Mouse (Mus musculus) mouse embryonic stem cell (cell line): Measurements from ENCODE around the gene Fam83d.

Source experiments
- in situ Hi-C, 2 experiments: fragments of 300-500 bp; cut with MboI; formaldehyde crosslinking; loops; 1 replicate in 1 of 2; 3 replicates in 1 of 2; pipeline ENCODE4 v1.14.3; 2019 to 2020; ENCODE audit warnings: low sequenced_read_pairs in 2 of 2, low pct_unique_long_range_greater_than_20kb in 1 of 2, mixed read lengths in 1 of 2; ENCODE audit not compliant: unreplicated experiment in 1 of 2

Fam83d gene

DNA sequence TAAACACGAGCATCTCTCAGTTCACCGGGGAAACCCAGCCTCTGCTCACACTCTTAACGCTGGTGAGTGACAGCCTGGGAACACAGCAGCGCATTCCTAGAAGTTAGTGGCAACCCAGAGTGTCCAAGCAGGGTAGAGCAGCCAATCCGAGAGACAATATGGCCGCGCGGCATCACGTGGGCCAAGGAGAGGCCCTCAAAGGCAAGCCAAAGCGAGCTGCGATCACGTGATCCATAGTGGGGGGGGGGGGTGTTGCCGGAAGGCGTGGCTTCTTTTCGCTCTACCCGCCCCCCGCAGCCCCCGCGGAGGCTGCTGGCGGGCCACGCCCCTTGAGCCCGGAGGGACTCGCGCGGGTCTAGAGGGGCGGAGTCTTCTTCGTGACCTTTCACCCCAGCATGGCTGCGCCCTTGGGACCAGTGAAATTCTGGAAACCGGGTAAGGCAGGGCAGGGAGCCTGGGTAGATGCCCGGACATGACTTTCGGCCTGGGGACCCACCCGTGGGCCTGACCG is 26.7 kb downstream of the Fam83d start, which contains the start of gene Dhx35:
Gene Dhx35, plus strand, starts transcription at position 314 of the 511 bp plus-strand sequence.
- in situ Hi-C loops = no loop called here

DNA sequence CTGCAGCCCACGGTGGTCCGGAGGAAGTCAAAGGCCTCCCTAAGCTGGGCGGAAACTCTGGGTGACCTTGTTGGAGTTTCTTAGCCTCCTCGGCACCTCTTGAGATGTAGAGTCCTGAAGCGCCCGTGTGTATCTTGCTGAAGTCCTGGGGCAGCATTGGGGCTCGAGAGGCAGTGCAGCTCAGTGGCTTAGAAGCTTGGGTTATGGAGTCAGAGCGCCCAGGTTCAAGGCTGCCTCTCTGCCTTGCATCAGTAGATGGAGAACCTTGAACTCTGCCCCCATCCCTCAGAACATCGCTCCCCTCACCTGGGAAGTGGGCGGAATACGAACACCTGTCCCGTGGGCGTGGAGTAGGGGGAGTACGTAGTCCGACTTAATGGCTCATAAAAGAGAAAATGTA is 27.1 kb downstream of the Fam83d start:
- in situ Hi-C loops = no loop called here

DNA sequence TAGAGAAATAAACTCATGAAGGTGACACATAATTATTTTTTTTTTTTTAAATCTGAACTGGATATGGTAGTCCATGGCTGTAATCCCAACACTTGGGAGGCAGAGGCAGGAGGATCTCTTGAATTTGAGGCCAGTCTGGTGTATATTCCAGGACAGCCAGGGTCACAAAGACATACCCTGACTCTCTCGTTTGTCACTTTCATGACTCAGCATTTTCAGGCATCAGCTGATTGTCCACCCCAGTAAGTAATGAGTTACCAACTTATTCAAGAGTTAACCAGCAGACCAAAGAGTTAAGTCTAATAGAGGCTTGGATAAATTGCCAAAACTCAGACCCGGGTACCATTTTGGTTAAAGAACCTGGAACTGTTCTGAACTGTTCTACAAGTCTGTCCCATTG is 28.0 kb downstream of the Fam83d start:
- in situ Hi-C loops = no loop called here

DNA sequence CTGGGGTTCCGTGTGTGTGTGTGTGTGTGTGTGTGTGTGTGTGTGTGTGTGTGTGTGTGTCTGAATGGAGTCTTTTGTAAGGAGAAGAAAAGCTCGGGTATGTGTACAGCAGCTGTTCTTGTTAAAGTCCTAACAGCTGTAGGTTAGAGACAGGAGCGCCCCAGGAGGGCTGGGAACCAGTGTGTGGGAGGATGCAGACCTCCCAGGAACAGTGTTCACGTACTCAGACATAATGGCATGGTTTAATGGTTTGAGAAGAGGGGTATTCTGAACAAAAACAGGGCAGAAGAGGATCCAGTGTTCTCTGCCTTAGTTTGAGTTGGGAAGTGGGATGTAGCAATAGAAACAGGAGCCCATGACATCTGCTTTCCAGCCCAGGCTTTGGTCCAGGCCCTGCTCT is 31.4 kb downstream of the Fam83d start:
- in situ Hi-C loops = no loop called here

DNA sequence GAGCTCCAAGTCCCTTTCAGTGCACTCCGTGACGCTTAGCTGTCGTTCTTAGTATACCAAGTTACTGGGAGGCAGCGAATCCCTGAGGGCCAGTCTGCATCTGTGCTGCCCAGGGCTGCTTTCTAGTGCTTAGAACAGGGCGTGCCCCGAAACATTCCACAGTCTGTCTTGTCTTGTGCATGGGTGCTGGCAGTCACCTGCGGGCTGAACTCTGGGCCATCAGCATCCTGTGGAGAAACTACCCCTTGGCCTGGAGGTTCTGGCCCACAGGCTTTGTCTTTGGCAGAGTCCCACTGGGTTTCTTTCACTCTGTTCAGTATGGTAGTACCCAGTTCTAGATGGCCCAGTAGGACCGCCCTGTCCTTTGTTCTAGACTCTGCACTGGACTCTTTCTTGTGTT is 32.9 kb downstream of the Fam83d start:
- in situ Hi-C loops = no loop called here

DNA sequence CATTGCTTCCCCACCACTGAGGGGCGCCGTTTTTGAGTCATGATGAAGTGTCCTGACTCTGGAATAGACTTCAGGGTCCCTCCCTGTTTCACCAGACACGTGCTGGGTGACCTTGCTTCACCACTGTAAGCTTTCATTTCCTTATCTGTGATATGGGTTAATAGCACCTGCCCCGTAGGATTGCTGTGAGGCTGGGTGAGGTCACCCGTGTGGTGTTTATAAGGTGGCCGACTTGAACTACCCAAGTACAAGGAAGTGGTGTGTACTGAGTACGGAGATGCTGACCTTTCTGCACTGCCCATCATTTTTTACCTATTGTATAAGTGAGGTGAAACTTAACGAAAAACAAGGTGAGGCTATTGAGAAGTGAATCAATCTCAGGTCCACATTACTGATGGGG is 35.7 kb downstream of the Fam83d start:
- in situ Hi-C loops = no loop called here

DNA sequence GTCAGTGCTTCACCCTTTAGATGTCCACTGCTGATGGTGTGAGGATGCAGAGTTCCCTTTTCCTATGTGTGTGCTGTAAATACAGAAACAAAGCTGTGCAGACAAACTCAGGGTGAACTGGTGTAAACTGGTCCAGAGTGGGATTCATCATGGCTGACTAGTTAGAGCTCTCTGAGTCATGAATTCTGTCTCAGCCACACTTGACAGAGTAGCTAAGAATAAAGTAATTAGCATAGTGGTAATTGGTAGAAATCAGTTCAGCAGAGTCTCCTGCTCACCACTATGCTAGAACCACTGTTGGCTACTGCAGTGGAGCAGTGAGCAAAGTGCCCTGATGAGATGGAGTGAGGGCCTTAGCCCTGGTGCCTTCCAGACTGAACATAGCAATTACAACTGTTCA is 47.8 kb downstream of the Fam83d start:
- in situ Hi-C loops = no loop called here

DNA sequence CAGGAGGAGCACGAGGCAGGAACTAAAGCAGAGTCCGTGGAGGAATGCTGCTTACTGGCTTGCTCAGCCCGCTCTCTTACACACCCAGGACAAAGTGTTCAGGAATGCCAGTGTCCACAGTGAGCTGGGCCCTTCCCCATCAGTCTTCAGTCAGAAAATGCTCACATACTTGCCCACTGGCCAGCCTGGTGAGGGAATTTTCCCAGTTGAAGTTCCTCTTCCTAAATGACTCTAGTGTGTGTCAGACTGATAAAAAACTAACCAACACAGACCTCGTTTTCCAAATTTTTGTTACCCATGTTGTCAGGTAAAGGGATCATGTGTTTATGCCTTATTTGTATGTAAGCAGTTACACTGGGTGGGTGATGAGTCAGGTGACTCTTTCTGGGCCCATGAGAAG is 48.3 kb downstream of the Fam83d start:
- in situ Hi-C loops = no loop called here

DNA sequence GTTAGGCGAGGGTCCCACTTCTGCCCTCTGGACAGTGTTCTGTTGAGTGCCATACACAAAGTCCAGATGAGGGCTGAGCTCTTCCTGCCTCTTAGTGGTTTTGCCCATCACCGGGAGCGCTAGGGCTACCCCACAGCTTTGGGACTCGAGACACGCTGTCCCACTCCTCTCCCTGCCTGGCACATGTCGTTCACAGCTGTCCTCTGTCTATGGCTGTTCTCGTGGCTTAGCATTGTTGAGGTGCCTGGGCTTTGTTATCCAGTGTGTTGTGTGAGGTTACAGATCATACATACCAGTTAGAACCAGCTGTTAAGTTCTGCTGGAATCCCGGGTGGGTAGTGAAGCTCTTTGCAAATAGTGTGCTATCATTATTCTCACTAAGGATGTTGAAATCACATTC is 49.8 kb downstream of the Fam83d start:
- in situ Hi-C loops = no loop called here

DNA sequence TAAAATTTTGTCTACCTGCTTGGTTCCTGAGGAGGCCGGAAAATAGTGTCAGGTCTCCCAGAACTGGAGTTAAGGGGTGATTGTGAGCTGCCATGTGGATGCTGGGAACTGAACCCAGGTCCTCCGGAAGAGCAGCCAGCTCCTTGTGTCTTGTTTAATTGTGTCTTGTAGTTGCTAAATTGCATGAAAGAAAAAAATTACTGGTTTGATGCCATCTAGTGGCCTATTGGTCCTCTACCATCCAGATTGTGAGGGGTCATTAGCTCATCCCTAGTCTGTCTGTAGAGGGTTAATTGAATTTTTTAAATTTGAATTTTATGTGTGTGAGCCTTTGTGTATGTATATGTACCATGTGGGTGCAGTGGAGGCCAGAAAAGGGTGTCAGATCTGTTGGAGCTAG is 60.2 kb downstream of the Fam83d start:
- in situ Hi-C loops = no loop called here

DNA sequence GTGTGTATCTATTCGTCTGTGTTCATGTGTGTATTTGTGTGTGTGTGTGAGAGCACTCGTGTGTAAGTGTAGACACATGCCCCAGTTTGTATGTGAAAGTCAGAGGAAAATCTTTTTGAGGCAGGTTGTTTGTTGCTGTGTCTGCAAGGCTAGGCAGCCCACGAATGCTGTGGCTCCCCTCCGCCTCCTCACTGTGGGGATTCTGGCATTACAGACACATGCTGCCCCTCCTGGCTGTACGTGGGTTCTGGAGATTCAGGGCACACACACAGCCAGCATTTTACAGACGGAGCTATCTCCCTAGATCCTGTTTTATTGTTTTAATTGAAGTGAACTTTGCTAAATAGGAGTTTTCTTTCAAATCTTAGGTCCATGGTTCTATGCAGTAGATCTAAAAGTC is 61.9 kb downstream of the Fam83d start:
- in situ Hi-C loops = no loop called here

DNA sequence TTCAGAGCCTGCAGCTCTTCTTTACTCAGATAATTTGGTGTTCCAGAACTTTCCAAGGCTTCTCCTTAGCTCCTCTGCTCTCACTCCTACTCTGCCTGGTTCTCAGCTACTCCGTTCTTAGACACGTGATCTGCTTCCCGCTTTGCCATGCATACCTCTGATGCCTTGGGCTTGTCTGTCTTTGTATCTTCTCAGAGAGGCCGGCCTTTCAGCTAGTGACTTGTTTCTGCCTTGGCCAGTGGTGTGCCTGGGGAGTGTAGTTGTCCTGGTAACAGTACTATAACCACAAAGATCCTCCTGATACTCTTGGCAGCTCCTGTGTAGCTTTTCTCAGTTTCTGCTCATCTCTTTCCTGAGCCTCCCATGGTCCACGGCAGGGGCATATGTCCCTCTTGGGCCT is 65.3 kb downstream of the Fam83d start:
- in situ Hi-C loops = no loop called here

DNA sequence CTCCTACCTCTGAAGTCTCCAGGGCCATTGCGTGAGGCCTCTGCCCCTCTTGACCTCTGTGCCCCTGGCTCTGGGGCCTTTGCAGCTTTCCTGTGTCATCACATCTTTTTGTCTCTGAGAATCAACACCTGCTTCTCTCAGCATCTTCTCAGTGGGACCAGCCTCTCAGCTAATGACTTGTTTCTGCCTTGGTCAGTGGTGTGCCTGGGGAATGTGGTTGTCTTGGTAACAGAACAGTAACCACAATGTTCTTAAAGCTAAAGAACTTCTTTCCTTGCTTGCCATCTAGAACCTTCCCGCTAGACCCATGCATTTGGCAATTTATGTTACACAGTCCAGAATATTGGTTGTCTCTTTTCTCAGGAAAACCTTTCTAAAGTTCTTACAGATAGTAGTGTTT is 65.8 kb downstream of the Fam83d start:
- in situ Hi-C loops = no loop called here
